Mouse (Mus musculus) CD4-positive, CD25-positive, alpha-beta regulatory T cell (primary cell): ENCODE results near the gene Slc19a1. TPM values are rescaled to one million over a fixed set of nuclear protein-coding genes. Genes with fewer than 3 reads are reported as not detected.

Experiments used
- polyA plus RNA-seq: library from polyadenylated mRNA; unstranded; fragments of 100-300 nt; shearing (Covaris generic); gene quantifications from one replicate; pipeline ENCODE4 v1.2.1, GENCODE M21; 2017

Slc19a1 gene
- 49.3 TPM for polyA plus RNA-seq

DNA sequence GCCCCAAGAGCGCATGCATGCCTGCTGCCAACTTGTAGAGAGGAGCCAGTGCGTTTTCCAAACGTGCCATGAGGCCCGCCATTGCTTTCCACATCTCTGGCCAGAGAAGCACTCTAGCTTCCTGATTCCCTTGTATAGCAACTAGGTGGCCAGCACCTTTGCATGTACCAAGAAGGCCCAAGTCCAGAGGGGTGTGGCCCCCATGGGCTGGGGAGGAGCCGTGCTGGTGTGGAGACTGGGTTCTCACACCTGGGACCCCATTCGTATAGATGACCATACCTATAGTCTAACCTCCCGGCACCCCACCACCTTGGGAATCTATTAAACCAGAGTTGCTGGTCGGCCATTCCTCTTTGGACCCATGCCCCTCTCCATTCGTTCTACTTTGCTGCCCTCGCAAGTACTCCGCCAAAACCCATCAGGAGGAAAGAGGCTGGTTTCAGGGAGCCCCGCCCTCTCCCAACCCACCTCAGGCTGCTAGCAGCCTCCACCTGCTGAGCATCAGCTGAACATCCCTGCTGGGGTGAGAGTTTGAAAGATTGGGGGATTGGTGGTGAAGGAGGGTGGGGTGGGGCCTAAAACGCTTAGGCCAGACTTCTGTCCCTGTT lies at the start of gene Slc19a1:
Gene Slc19a1 (plus strand): TSS at position 474 of the 608 bp plus-strand sequence.

Other genes starting within 250 kb of the Slc19a1 start
- 17.2 TPM for gene Pcbp3, start 70.4 kb upstream of the Slc19a1 start, polyA plus RNA-seq
- 0.17 TPM for gene Col18a1, start 134.3 kb downstream of the Slc19a1 start, polyA plus RNA-seq
- gene Pofut2, start 227.0 kb downstream of the Slc19a1 start, polyA plus RNA-seq: 44.2 TPM